Mouse (Mus musculus) stomach, embryonic 15.5 days (tissue): ENCODE results near the gene Inpp4a. TPM values are rescaled to one million over a fixed set of nuclear protein-coding genes. Genes with fewer than 3 reads are reported as not detected.

Source experiments
- ATAC-seq: fragments of 200-750 bp; cut with Nextera tagmentation; 2 replicates; pipeline ENCODE4 v1.8.0; 2017; ENCODE audit warnings: low read depth, moderate number of reproducible peaks, moderate TSS enrichment; ENCODE audit not compliant: insufficient read depth, low FRiP score
- H3K27ac ChIP-seq: fragments of 300-500 bp; sonication (generic); 2 replicates; pipeline ENCODE4 v1.5.1; 2015; ENCODE audit warnings: mild to moderate bottlenecking, inconsistent platforms
- H3K27me3 ChIP-seq: fragments of 300-500 bp; sonication (generic); replicated peaks from 2 replicates; pipeline ENCODE4 v1.6.1; 2015; ENCODE audit warnings: inconsistent platforms
- H3K36me3 ChIP-seq: fragments of 300-500 bp; sonication (generic); 2 replicates; pipeline ENCODE4 v1.6.1; 2015; ENCODE audit warnings: inconsistent platforms
- H3K4me1 ChIP-seq: fragments of 300-500 bp; sonication (generic); 2 replicates; pipeline ENCODE4 v1.6.1; 2015; ENCODE audit warnings: inconsistent platforms
- H3K4me2 ChIP-seq: fragments of 300-500 bp; sonication (generic); 2 replicates; pipeline ENCODE4 v1.6.1; 2015; ENCODE audit warnings: mild to moderate bottlenecking, inconsistent platforms
- H3K4me3 ChIP-seq: fragments of 300-500 bp; sonication (generic); replicated peaks from 2 replicates; pipeline ENCODE4 v1.5.1; 2015; ENCODE audit warnings: inconsistent platforms
- H3K9ac ChIP-seq: fragments of 300-500 bp; sonication (generic); 2 replicates; pipeline ENCODE4 v1.6.1; 2015; ENCODE audit warnings: inconsistent platforms
- H3K9me3 ChIP-seq: fragments of 300-500 bp; sonication (generic); 2 replicates; pipeline ENCODE4 v1.6.1; 2016; ENCODE audit warnings: inconsistent platforms
- WGBS: fragments of 180-500 bp; shearing (Covaris S2); methylation state at CpG from one replicate; pipeline ENCODE4 v1.1.7; 2015; 5-methylcytosine and 5-hydroxymethylcytosine counted together
- polyA plus RNA-seq: library from polyadenylated mRNA; unstranded; fragments of >200 nt; fragmentation: Nextera tagmentation; extraction: Ambion mirVana; gene quantifications from 2 replicates; pipeline ENCODE4 v1.2.1, GENCODE M21; 2015

The Inpp4a gene
- polyA plus RNA-seq, 1 experiment from 2014 or later: 18.8 TPM

- no peak for ATAC-seq
- H3K4me1 ChIP-seq: peaks cover 14% of the 10 kb centered on the region
- H3K36me3 ChIP-seq: peaks cover 25% of the 10 kb centered on the region
- H3K4me2 ChIP-seq: peak overlapping the region; percentile 77
- no peak overlapping the region for H3K9ac ChIP-seq
- H3K4me3 ChIP-seq: peak overlapping the region; percentile 83
- 53% methylated on average over 2 of the region's 2 CpGs for WGBS
- no peaks in the 10 kb centered on the region for H3K9me3 ChIP-seq
- peak overlapping the region; percentile 44; the same call in 1 of the 2 replicates for H3K27ac ChIP-seq
- H3K27me3 ChIP-seq: no peaks in the 10 kb centered on the region
These were observed 129.2 kb downstream of the Inpp4a start for GRCm38 (mm10) chr1:37428911-37429310.

- Histone ChIP-seq H3K4me3 (peak within 1 kb of the TSS; percentile 83), H3K36me3 (peaks cover 20% of the 10 kb centered on the region), H3K27me3 (no peaks in the 10 kb centered on the region), H3K9me3 (no peaks in the 10 kb centered on the region), H3K4me1 (peaks cover 14% of the 10 kb centered on the region), H3K9ac (peak within 1 kb of the TSS; percentile 84), H3K27ac (peak within 1 kb of the TSS; percentile 72), H3K4me2 (peak within 1 kb of the TSS; percentile 78)
- ATAC-seq: peak; percentile 96
- WGBS: 2% methylated on average over 57 of the region's 57 CpGs
These were observed 130.0 kb downstream of the Inpp4a start, which contains the start of the genes Coa5 and Unc50 for GRCm38 (mm10) chr1:37429366-37430296. TSS of gene Coa5 (minus strand) at chr1:37430103. TSS of gene Unc50 (plus strand) at chr1:37430139.

GRCm38 (mm10) chr1:37430297-37430840 is 130.7 kb downstream of the Inpp4a start:
- peak overlapping the region; percentile 72 for H3K27ac ChIP-seq
- WGBS: 1% methylated on average over 40 of the region's 40 CpGs
- peaks cover 14% of the 10 kb centered on the region for H3K4me1 ChIP-seq
- peak overlapping the region; percentile 83 for H3K4me3 ChIP-seq
- H3K9me3 ChIP-seq: no peaks in the 10 kb centered on the region
- H3K27me3 ChIP-seq: no peaks in the 10 kb centered on the region
- H3K9ac ChIP-seq: peak overlapping the region; percentile 84
- peak overlapping the region; percentile 78 for H3K4me2 ChIP-seq
- peaks cover 21% of the 10 kb centered on the region for H3K36me3 ChIP-seq
- ATAC-seq: peak; percentile 41; the same call in 1 of the 2 replicates

GRCm38 (mm10) chr1:37436419-37436818 is 136.8 kb downstream of the Inpp4a start:
- no peak for ATAC-seq
- Histone ChIP-seq H3K9me3 (no peaks in the 10 kb centered on the region), H3K27me3 (no peaks in the 10 kb centered on the region), H3K4me2 (no peak overlapping the region), H3K4me3 (no peak overlapping the region), H3K4me1 (no peaks in the 10 kb centered on the region), H3K27ac (no peak overlapping the region), H3K36me3 (peaks cover 49% of the 10 kb centered on the region), H3K9ac (no peak overlapping the region)
- 92% methylated on average over 3 of the region's 3 CpGs for WGBS

GRCm38 (mm10) chr1:37442848-37443835 is 143.5 kb downstream of the Inpp4a start:
- no peak for ATAC-seq
- H3K4me1 ChIP-seq: no peaks in the 10 kb centered on the region
- H3K4me3 ChIP-seq: no peak overlapping the region
- peaks cover 19% of the 10 kb centered on the region for H3K36me3 ChIP-seq
- no peak overlapping the region for H3K9ac ChIP-seq
- H3K27ac ChIP-seq: no peak overlapping the region
- 91% methylated on average over 16 of the region's 16 CpGs for WGBS
- no peaks in the 10 kb centered on the region for H3K27me3 ChIP-seq
- H3K9me3 ChIP-seq: no peaks in the 10 kb centered on the region
- H3K4me2 ChIP-seq: no peak overlapping the region

GRCm38 (mm10) chr1:37448361-37449095 is 148.9 kb downstream of the Inpp4a start:
- Histone ChIP-seq H3K27ac (no peak overlapping the region), H3K4me1 (no peaks in the 10 kb centered on the region), H3K36me3 (peaks cover 4% of the 10 kb centered on the region; the same call in 1 of the 2 replicates), H3K9me3 (no peaks in the 10 kb centered on the region), H3K4me2 (no peak overlapping the region), H3K27me3 (no peaks in the 10 kb centered on the region), H3K9ac (no peak overlapping the region), H3K4me3 (no peak overlapping the region)
- ATAC-seq: no peak
- 79% methylated on average over 10 of the region's 10 CpGs for WGBS

GRCm38 (mm10) chr1:37451270-37451669 is 151.6 kb downstream of the Inpp4a start:
- Histone ChIP-seq H3K27me3 (no peaks in the 10 kb centered on the region), H3K36me3 (peaks cover 8% of the 10 kb centered on the region; the same call in 1 of the 2 replicates), H3K4me2 (no peak overlapping the region), H3K27ac (no peak overlapping the region), H3K4me3 (no peak overlapping the region), H3K9ac (no peak overlapping the region), H3K4me1 (no peaks in the 10 kb centered on the region), H3K9me3 (no peaks in the 10 kb centered on the region)
- 89% methylated on average over 8 of the region's 8 CpGs for WGBS
- ATAC-seq: no peak

- Histone ChIP-seq H3K36me3 (0 out of 2 replicates have a peak, but pooled peaks cover 3% of the 10 kb centered on the region), H3K27ac (no peak overlapping the region), H3K9me3 (no peaks in the 10 kb centered on the region), H3K4me3 (no peak overlapping the region), H3K27me3 (no peaks in the 10 kb centered on the region), H3K4me2 (no peak overlapping the region), H3K4me1 (no peaks in the 10 kb centered on the region), H3K9ac (no peak overlapping the region)
- 87% methylated on average over 7 of the region's 7 CpGs for WGBS
- no peak for ATAC-seq
These were observed 157.9 kb downstream of the Inpp4a start for GRCm38 (mm10) chr1:37457546-37457945.

Other genes starting within 250 kb of the Inpp4a start
- gene Cnga3, start 85.4 kb upstream of the Inpp4a start, polyA plus RNA-seq: 0.74 and 0.75 TPM in 2 replicates
- 41.3 and 46.0 TPM in 2 replicates for gene Coa5, start 130.2 kb downstream of the Inpp4a start, polyA plus RNA-seq
- 128 and 132 TPM in 2 replicates for gene Unc50, start 130.3 kb downstream of the Inpp4a start, polyA plus RNA-seq
- gene Mgat4a, start 241.2 kb downstream of the Inpp4a start, polyA plus RNA-seq: 27.6 and 32.3 TPM in 2 replicates